Mouse (Mus musculus): ENCODE results near the gene Notch2.

GRCm38 (mm10) chr3:97972200-97972599 lies 41.1 kb upstream of the Notch2 start:
- TF ChIP-seq GATA1 (IDR thresholded peaks at IDR 0.05; ENCODE audit: low read length) (no peak), TAL1 (IDR thresholded peaks at IDR 0.05; ENCODE audit: low read length) (no peak)

Data from erythroblast, embryonic 14.5 days (primary cell).